Mouse (Mus musculus): ENCODE measurements around the gene Galnt6.

DNA sequence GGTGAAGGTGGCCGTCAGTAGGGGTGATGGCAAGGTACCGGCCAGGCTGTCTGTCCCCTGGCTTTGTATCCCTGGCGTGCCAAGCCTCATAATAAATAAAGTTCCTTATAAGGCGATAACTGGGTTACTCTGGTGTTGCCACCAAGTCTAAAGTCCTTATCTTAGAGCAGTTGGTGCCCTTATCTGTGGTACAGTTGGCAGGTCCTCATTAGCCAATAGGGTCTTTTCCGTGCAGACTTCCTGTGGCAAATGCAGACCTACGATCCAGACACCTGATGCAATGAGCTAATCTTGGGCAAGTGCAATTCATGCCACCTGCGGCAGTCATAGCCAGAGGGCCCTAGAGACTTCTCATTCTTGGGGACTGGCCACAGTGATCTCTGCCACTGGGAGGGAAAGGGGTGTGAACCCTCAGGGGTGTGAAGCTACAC lies 9.2 kb upstream of the Galnt6 start:
- TF ChIP-seq TAL1 (IDR thresholded peaks at IDR 0.05; ENCODE audit: low read length) (no peak; the same call in 2 of the 3 replicates), GATA1 (IDR thresholded peaks at IDR 0.05; ENCODE audit: low read length) (peak; percentile 91)

Measured in erythroblast, embryonic 14.5 days (primary cell).